Mouse (Mus musculus): ENCODE data around the gene Fan1. TPM values are rescaled to one million over a fixed set of nuclear protein-coding genes. Genes with fewer than 3 reads are reported as not detected.

Gene Fan1
- polyA plus RNA-seq, 1 experiment from 2014 or later, result 12.0 TPM

GRCm38 (mm10) chr7:64312811-64313210 lies 61.1 kb downstream of the Fan1 start:
- ATAC-seq (ENCODE audit: low FRiP score) (no peak), DNase-seq (ENCODE audit: low spot score) (no peak)
- Histone ChIP-seq H3K4me2 (replicated peaks; ENCODE audit: low read depth, low read length) (no peak overlapping the region), H3K9me3 (ENCODE audit: control insufficient read depth, low read length) (no peaks in the 10 kb centered on the region), H3K27me3 (ENCODE audit: control insufficient read depth, insufficient read depth, low read length) (no peaks in the 10 kb centered on the region), H3K9ac (ENCODE audit: low read depth, low read length) (no peak overlapping the region), H3K36me3 (ENCODE audit: control insufficient read depth, insufficient read depth, low read length) (no peaks in the 10 kb centered on the region), H3K4me3 (ENCODE audit: low read depth, low read length) (no peak overlapping the region), H3K27ac (ENCODE audit: low read depth, low read length) (no peak overlapping the region), H3K4me1 (replicated peaks; ENCODE audit: control insufficient read depth, insufficient read depth, low read length) (no peaks in the 10 kb centered on the region)
- WGBS, result 82% methylated on average over 7 of the region's 7 CpGs

- Histone ChIP-seq H3K4me2 (replicated peaks; ENCODE audit: low read depth, low read length) (no peak overlapping the region), H3K27me3 (ENCODE audit: control insufficient read depth, insufficient read depth, low read length) (no peaks in the 10 kb centered on the region), H3K4me3 (ENCODE audit: low read depth, low read length) (no peak overlapping the region), H3K36me3 (ENCODE audit: control insufficient read depth, insufficient read depth, low read length) (no peaks in the 10 kb centered on the region), H3K9me3 (ENCODE audit: control insufficient read depth, low read length) (no peaks in the 10 kb centered on the region), H3K27ac (ENCODE audit: low read depth, low read length) (no peak overlapping the region), H3K9ac (ENCODE audit: low read depth, low read length) (no peak overlapping the region), H3K4me1 (replicated peaks; ENCODE audit: control insufficient read depth, insufficient read depth, low read length) (no peaks in the 10 kb centered on the region)
- peak; percentile 5 for DNase-seq (ENCODE audit: low spot score)
- WGBS, result 44% methylated on average over 2 of the region's 2 CpGs
- no peak for ATAC-seq (ENCODE audit: low FRiP score)
Measured at GRCm38 (mm10) chr7:64310756-64311155, 63.1 kb downstream of the Fan1 start.

GRCm38 (mm10) chr7:64310241-64310640 lies 63.7 kb downstream of the Fan1 start:
- H3K4me1 ChIP-seq (replicated peaks; ENCODE audit: control insufficient read depth, insufficient read depth, low read length), result no peaks in the 10 kb centered on the region
- H3K27ac ChIP-seq (ENCODE audit: low read depth, low read length), result no peak overlapping the region

More at GRCm38 (mm10) chr7:64310241-64310640, 63.7 kb downstream of the Fan1 start:
- ATAC-seq (ENCODE audit: low FRiP score) (no peak), DNase-seq (ENCODE audit: low spot score) (no peak)
- Histone ChIP-seq H3K36me3 (ENCODE audit: control insufficient read depth, insufficient read depth, low read length) (no peaks in the 10 kb centered on the region), H3K27me3 (ENCODE audit: control insufficient read depth, insufficient read depth, low read length) (no peaks in the 10 kb centered on the region), H3K4me2 (replicated peaks; ENCODE audit: low read depth, low read length) (no peak overlapping the region), H3K9me3 (ENCODE audit: control insufficient read depth, low read length) (no peaks in the 10 kb centered on the region), H3K9ac (ENCODE audit: low read depth, low read length) (no peak overlapping the region), H3K4me3 (ENCODE audit: low read depth, low read length) (no peak overlapping the region)
- 76% methylated on average over 7 of the region's 7 CpGs for WGBS

Other genes with a start within 250 kb of the Fan1 start
- 0.74 and 0.92 TPM in 2 replicates for gene Trpm1, start 220.3 kb downstream of the Fan1 start, polyA plus RNA-seq (2014; fragmentation: Nextera tagmentation; extraction: Ambion mirVana)
- gene Mtmr10, start 86.4 kb downstream of the Fan1 start, polyA plus RNA-seq (2014; fragmentation: Nextera tagmentation; extraction: Ambion mirVana), result 15.1 and 15.3 TPM in 2 replicates
- 52.2 and 54.4 TPM in 2 replicates for gene Mphosph10, start 18.2 kb upstream of the Fan1 start, polyA plus RNA-seq (2014; fragmentation: Nextera tagmentation; extraction: Ambion mirVana)
- 37.4 and 37.5 TPM in 2 replicates for gene Mcee, start 18.5 kb upstream of the Fan1 start, polyA plus RNA-seq (2014; fragmentation: Nextera tagmentation; extraction: Ambion mirVana)
- gene Apba2, start 127.6 kb upstream of the Fan1 start, polyA plus RNA-seq (2014; fragmentation: Nextera tagmentation; extraction: Ambion mirVana), result 67.0 and 76.6 TPM in 2 replicates

All from hindbrain, embryonic 11.5 days (tissue).